Mouse (Mus musculus) cortical plate, adult 2 months (tissue): ENCODE results near the gene Olfr1417. TPM values are rescaled to one million over a fixed set of nuclear protein-coding genes. Genes with fewer than 3 reads are reported as not detected.

ENCODE experiments used
- H3K27ac ChIP-seq: fragments of 200-500 bp; 2 replicates; pipeline ENCODE4 v1.5.1; 2012; ENCODE audit warnings: low read length, control low read depth, inconsistent platforms; ENCODE audit not compliant: insufficient read depth
- H3K4me1 ChIP-seq: fragments of 200-500 bp; 2 replicates; pipeline ENCODE4 v1.6.1; 2011; ENCODE audit warnings: low read length; ENCODE audit not compliant: control insufficient read depth, insufficient read depth
- H3K4me3 ChIP-seq: fragments of 200-500 bp; 2 replicates; pipeline ENCODE4 v1.5.1; 2011; ENCODE audit warnings: mild to moderate bottlenecking, low read length, control low read depth; ENCODE audit not compliant: insufficient read depth
- CTCF ChIP-seq: fragments of 200-500 bp; IDR thresholded peaks from 2 replicates; pipeline ENCODE4 v1.5.1; 2011; ENCODE audit warnings: mild to moderate bottlenecking, control low read depth, low read length; ENCODE audit not compliant: insufficient read depth; ENCODE audit errors: extremely low read depth
- POLR2A ChIP-seq: fragments of 200-500 bp; IDR thresholded peaks from 2 replicates; pipeline ENCODE4 v1.6.1; 2011; ENCODE audit warnings: mild to moderate bottlenecking, low read length, control low read depth; ENCODE audit not compliant: insufficient read depth; ENCODE audit errors: extremely low read depth
- polyA plus RNA-seq: library from polyadenylated mRNA; depleted of rRNA; stranded (reverse); fragments of >200 nt; gene quantifications from 2 replicates; pipeline ENCODE4 v1.2.3, GENCODE M21; 2012

Olfr1417 gene
- polyA plus RNA-seq, 1 experiment: not detected

GRCm38 (mm10) chr19:11810856-11811255, 28.2 kb downstream of the Olfr1417 start:
- Histone ChIP-seq H3K4me3 (no peak overlapping the region), H3K27ac (peak overlapping the region; percentile 29; the same call in 1 of the 2 replicates), H3K4me1 (no peaks in the 10 kb centered on the region; the same call in 1 of the 2 replicates)
- TF ChIP-seq CTCF (no peak), POLR2A (no peak)

DNA sequence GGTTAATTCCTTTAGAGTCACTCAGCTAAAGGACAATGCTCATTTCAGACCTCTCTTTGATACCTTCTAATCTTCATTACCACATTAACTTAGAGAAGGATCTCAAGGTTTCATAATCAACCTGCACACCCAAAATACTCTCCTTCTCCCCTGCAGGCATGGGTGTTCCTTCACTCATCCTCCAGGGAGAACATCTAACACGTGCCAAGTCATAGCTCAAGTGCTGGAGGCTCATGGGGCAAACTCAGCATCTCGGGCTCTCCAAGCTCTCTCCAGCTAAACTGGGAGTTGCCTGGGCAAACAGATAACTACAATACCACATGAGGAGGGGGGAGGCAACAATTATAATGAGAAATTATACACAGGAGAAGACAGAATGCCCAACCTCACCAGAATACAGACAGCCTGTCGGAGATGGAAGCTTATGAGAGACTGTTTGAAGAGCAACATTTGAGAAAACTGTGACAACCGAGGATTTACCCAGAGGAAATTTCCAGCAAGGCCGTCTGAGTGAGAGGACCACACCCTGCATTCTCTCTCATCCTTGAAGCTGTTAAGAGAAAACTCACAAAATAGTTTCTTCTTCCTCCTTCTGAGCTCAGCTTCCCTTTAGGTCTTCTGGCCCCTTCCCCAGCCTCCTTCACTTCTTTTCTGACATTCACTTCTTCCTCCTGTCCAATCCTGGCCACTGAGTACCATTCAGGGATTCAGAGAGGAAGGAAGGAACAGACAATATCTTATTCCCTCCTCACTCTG, 28.8 kb downstream of the Olfr1417 start:
- peak overlapping the region; percentile 29; the same call in 1 of the 2 replicates for H3K27ac ChIP-seq
- TF ChIP-seq CTCF (no peak), POLR2A (no peak)
- no peaks in the 10 kb centered on the region; the same call in 1 of the 2 replicates for H3K4me1 ChIP-seq
- H3K4me3 ChIP-seq: no peak overlapping the region

GRCm38 (mm10) chr19:11808452-11808851, 30.6 kb downstream of the Olfr1417 start:
- H3K27ac ChIP-seq: no peak overlapping the region
- no peak for TF ChIP-seq POLR2A
- no peak for TF ChIP-seq CTCF
- no peaks in the 10 kb centered on the region for H3K4me1 ChIP-seq
- no peak overlapping the region for H3K4me3 ChIP-seq

GRCm38 (mm10) chr19:11807822-11808221, 31.2 kb downstream of the Olfr1417 start:
- no peak for TF ChIP-seq POLR2A
- no peak for TF ChIP-seq CTCF
- Histone ChIP-seq H3K4me1 (no peaks in the 10 kb centered on the region), H3K4me3 (no peak overlapping the region)

DNA sequence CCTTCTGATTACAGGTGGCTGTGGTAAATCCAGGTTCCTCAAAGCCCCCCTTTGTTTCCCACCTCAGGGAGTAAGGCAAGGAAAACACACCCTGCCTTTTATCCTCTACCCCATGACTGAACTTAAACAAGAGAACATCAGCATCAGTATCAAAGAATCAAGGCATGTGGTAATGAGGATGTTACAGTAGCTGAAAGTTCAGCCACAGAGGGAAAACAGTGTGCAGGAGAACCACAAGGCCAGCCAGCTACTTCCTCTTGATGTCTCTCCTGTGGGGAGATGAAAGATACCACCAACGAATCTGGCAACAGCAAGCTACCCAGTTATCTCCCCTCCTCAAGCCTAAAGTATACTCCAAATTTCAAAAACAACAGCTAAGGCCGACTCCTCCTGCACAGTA, 31.8 kb downstream of the Olfr1417 start:
- TF ChIP-seq CTCF (no peak), POLR2A (no peak)
- no peak overlapping the region for H3K4me3 ChIP-seq
- no peaks in the 10 kb centered on the region for H3K4me1 ChIP-seq
- H3K27ac ChIP-seq: no peak overlapping the region

More at GRCm38 (mm10) chr19:11807822-11808221, 31.2 kb downstream of the Olfr1417 start:
- H3K27ac ChIP-seq: no peak overlapping the region

DNA sequence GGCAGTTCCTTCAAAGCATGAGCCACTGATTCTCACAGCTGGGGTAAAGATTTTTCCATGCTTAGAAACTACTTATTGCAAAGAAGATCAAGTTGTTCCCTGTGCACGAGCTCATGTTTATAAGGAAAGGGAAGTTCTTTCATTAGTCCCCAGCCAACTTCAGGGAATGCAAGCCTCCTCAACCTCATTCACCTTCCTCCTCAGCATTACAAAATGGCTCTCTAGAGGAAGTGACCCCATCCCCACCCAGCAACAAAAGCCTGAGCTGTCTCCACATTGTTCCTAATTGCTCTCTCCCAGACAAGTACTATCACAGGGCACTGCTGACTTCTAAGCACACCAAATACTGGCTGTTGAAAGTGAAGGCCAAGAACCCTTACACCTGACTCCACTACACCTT, 34.6 kb downstream of the Olfr1417 start:
- TF ChIP-seq POLR2A (no peak), CTCF (no peak)

GRCm38 (mm10) chr19:11800531-11801315, 38.3 kb downstream of the Olfr1417 start:
- H3K4me3 ChIP-seq: no peak overlapping the region
- no peaks in the 10 kb centered on the region for H3K4me1 ChIP-seq
- no peak for TF ChIP-seq CTCF
- no peak overlapping the region for H3K27ac ChIP-seq

More for the DNA sequence above, 34.6 kb downstream of the Olfr1417 start:
- H3K27ac ChIP-seq: peak overlapping the region; percentile 59; the same call in 1 of the 2 replicates
- no peaks in the 10 kb centered on the region for H3K4me1 ChIP-seq
- H3K4me3 ChIP-seq: no peak overlapping the region

DNA sequence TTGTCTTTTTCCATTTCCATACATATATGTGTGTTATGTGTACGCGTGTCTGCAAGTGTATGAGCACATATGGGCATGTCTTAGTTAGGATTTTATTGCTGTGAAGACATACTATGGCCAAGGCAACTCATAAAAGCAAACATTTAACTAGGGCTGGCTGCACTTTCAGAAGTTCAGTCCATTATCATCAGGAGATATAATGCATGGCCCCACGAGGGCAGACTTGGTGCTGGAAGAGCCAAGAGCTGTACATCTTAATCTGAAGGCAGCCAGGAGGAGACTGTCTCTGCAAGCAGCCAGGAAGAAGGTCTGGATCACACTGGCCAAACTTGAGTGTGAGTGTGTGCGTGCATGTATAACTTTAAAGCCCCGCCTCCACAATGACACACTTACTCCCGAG, 44.6 kb downstream of the Olfr1417 start:
- Histone ChIP-seq H3K4me1 (no peaks in the 10 kb centered on the region), H3K27ac (no peak overlapping the region), H3K4me3 (no peak overlapping the region)
- no peak for TF ChIP-seq CTCF
- TF ChIP-seq POLR2A: no peak

- Histone ChIP-seq H3K4me3 (no peak overlapping the region), H3K4me1 (no peaks in the 10 kb centered on the region), H3K27ac (no peak overlapping the region)
These were observed 45.2 kb downstream of the Olfr1417 start for GRCm38 (mm10) chr19:11793741-11794359.

More at GRCm38 (mm10) chr19:11793741-11794359, 45.2 kb downstream of the Olfr1417 start:
- TF ChIP-seq POLR2A: no peak
